Mouse (Mus musculus) adrenal gland, adult 8-10 months (tissue): ENCODE data around the gene Nptxr. TPM values are rescaled to one million over a fixed set of nuclear protein-coding genes. Genes with fewer than 3 reads are reported as not detected.

ENCODE experiments used
- DNase-seq: peaks from one replicate; pipeline ENCODE4 v3.0.0; 2022
- total RNA-seq, 4 experiments: library from RNA; stranded (reverse); gene quantifications; 2 replicates each; pipeline ENCODE4 v1.2.4; 2022

Nptxr gene
- total RNA-seq, 4 experiments from 2014 or later = 6.4 to 11.9 (median 9.4) TPM

DNA sequence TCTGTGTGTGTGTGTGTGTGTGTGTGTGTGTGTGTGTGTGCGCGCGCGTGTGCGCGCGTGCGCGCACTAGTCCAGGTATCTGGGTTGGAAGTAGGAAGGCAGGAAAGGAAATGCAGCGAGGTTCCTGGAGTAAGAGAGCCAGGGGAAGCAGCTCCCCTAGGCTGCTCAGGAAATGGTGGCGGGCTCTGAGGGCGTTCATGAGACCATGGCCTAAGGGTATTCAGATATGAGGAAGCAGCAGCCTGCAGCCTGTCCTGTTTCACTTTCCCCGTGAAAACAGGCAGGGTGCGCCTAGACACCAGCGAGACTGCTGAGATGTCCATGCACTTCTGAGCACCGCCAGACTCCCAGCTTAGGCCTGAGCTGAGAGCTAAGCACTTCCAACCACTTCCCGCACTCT is 52.8 kb downstream of the Nptxr start:
- no peak for DNase-seq

DNA sequence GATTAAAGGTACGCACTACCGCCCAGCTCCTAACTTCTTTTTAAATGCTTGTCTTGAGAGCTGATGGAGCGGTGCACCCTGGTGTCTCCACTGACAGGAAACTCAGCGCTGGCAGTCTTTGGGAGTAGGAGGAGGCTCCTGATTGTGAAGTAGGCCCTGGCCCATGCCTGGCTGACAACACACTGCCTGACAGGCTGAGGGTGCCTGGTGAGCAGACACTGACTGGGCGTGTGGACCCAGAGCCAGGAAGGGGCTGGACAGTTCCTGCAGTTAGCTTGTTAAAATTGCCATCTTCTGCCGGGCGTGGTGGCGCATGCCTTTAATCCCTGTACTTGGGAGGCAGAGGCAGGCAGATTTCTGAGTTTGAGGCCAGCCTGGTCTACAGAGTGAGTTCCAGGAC is 54.3 kb downstream of the Nptxr start:
- DNase-seq = no peak

DNA sequence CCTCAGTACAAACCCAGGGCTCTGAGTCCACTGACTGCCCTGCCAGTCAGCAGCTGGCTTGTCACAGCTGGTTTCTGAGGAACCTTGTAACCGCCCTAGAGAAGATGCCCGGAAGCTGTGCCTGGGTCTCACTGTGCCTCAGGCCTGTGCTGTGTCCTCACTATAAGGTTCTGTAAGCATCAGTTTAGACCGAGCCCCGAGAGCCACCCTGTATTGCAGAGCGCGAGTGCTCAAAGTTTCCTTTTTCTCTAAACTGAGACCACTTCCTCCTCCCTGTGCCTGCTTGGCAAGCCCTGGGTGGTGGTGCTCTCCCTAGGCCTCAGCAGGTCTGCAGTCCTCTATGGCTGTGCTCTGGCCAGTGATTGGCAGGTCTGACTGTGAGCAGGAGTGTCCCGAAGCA is 55.4 kb downstream of the Nptxr start:
- no peak for DNase-seq

DNA sequence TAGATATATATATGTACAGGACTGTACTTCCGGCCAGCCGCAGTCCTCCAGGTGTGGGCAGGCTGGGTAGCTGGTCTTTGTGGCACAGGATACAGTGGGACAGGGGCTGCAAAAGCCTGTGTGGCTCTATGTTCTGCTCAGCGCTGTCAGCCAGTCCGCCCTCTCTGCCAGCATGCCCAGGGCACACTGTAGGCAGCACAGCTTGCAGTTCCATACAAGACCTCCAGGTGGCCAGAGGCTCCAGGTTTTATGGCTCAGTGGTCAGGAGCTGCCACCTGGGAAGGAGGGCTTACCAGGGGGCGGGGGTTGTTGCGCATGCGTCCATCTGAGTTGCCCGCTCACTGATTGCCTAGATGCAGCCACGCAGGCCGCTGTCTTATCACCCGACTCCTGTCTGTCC is 56.6 kb downstream of the Nptxr start:
- DNase-seq = no peak

DNA sequence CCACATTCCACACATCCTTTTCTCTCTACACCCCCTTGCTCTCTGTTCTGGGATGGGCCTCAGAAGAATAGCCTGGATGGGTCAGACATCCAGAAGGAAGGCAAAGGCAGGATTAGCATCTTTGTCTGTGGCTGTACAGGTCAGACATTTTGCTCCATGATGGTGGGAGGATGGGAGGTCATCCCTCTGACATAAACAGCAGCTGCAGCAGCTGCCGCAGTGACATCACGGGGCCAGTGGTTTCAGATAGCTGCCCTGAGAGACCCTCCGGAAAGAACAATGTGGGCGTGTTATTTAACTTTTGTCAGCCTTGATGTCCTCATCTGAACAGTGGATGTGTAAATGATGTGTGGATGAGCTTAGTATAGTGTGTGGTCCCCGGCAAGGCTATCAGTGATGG is 58.7 kb downstream of the Nptxr start:
- no peak for DNase-seq

DNA sequence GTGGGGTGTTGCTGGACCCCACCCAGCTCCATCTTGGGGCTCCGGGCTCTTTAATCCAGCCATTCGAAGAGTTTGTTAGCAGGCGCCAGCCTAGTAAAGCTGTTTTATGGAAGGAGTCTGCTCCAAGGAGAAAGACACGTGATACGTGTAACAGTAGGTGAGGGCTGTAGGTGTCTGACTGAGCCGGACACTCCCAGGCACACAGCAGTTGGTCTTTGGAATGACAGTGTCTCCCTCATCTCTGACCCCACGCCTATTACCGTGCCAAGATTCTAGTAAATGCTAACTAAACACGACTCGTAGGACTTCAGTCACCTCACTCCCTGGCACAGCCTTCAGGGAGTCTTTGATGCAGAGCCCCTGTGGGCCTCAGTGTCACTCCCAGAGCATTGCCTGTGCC is 59.3 kb downstream of the Nptxr start:
- DNase-seq = no peak

DNA sequence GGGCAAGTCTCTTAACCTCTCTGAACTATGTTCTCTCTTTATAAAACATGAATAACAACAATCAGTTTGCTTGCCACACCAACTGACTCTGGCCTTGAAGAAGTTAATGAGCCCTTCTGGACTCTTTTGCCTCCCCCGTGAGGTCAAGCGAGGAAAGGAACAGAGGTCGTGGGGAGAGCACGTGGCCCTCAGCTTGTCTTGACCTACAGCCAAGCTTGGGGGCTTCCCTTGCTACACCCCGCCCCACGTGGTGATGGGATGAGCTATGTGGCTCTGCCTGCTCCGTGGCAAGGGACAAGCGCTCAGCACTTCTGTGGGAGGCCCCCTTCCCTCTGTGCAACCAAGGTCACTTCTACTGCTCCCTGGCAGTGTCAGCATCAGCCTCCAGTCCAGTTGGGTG is 59.8 kb downstream of the Nptxr start:
- DNase-seq = no peak

DNA sequence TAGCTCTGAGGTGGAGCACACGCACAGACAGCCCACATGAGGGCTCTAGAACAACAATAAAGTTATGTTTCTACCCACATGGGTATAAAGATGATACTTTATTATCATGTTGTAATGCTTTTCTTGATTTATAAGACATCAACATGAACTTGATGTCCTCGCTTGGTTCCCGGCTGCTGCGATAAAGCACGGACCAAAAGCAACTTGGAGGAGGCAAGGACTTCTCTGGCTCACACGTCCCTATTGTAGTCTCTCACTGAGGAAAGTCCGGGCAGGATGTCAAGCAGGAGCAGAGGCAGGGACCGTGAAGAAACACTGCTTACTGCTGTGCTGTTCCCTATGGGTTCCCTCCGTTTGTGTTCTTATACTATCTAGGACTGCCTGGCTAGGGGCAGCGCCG is 60.6 kb downstream of the Nptxr start:
- no peak for DNase-seq

DNA sequence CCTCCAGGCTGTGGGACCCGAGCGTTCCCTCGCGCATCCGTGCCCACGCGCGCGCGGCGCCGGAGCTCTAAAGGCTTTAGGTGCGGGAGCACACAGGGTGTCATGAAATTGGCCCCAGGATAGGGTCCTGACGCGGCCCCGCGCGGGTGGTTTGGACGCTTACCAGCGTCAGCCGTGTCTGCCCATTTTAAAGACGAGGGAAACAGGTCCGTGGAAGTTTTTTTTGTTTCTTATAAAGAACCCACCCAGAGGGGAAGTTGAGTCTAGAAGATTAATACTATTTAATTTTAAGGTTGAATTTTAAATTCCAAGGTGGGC is 61.9 kb downstream of the Nptxr start:
- DNase-seq = no peak

DNA sequence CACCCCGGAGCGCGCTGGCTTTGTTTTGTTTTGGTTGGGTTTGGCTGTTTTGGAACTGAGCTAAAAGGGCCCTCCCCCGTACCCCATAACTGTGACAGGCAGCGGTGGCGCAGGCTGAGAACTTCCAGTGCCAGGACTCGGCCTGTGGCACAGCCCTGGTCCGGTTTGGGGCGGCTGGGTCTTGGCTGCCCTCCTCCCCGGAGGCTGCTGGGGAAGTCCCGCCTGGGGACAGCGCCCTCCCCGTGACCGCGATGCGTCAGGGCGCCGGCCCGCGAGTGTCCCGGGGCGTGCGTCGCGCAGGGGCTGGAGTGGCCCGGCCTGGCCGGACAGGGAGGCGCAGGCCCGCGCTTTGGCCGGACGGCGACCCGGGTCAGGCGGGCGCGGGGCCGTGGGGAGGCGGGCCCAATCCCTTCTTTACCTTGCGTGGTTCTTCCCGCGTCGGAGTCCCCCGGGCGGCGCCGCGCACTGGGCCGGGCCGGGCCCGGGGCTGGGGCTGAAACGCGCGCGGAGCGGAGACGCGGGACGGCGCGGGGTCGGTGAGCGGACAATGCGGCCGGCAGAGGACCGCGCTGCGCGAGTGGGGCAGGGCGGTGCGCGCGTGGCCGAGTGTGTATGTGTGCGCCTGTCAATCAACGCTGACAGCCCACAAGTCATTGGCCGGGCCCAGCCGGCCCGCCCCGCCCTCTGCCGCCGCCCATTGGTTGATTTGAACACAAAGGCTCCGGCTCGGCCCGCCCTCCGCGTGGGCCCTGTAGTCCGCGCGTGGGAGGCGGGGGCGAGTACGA is 62.5 kb downstream of the Nptxr start, which contains the start of gene Sun2:
Sun2 (minus strand) TSS at position 616 of the 785 bp plus-strand sequence.
- peak; percentile 83 for DNase-seq

DNA sequence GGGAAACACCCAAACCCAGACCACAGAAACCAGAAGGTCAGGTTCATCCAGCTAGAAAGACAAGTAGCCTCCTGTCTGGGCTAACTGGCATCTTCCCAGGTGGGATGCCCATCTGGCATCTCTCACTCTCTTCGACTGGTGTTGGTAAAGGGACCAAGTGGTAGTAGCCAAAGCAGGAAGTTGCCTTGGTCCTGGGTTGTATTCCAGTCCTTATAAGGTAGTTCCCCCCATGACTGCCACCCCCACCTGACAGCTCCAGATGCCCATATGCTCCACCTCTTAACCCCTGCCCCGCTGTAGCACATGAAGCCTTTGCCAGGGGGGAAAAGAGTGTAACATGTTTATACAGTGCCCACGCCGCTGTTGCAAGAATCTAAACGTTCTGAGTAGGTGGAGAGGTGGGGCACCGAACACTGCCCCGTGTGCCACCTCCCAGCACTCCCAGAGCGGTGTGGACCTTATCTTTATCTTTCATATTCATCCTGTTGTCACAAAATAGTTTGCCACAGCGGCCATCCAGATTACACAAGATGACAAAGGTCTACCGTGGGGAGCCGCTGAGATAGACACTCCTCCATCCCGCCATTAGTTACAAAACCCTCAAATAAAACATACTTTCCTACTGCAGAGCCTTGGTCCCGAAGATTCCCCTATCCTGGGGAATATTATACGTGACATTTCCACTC is 63.2 kb downstream of the Nptxr start:
- no peak for DNase-seq

DNA sequence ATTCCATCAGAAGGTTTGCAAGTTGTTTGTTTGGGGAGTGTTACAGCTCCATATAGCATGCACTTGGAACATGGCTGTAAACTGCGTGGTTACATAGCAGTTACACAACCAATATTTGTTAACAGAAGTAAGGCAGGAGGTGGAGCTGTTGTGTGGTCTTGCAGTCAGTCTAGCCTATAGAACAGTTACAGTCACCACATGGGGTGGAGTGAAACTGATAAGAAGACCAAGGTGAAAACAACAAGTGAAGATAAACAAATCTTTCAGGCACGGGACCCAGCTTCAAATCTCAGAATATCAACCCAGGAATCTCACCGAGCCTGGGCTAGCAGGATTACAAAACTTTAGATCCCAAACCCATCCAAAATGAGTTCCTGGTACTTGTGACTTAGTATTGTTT is 63.8 kb downstream of the Nptxr start:
- DNase-seq = no peak

Other genes starting within 250 kb of the Nptxr start
- 1 to 10 TPM; 1.5 to 6.3 (median 2.7) TPM for gene Dmc1, start 199.7 kb downstream of the Nptxr start, total RNA-seq
- 1 to 10 TPM; 2.8 to 6.2 (median 4.4) TPM for gene Fam227a, start 145.8 kb downstream of the Nptxr start, total RNA-seq
- gene Cby1, start 145.6 kb downstream of the Nptxr start, total RNA-seq = 10 to 100 TPM; 21.7 to 31.1 (median 24.9) TPM
- 100 to 1,000 TPM in 2 of 4 experiments, 10 to 100 TPM in 2; 95.5 to 120 (median 105) TPM for gene Tomm22, start 133.9 kb downstream of the Nptxr start, total RNA-seq
- 10 to 100 TPM; 22.8 to 30.3 (median 25.0) TPM for gene Josd1, start 116.8 kb downstream of the Nptxr start, total RNA-seq
- 10 to 100 TPM; 27.2 to 43.1 (median 32.1) TPM for gene Gtpbp1, start 113.9 kb downstream of the Nptxr start, total RNA-seq
- gene Sun2, start 62.2 kb downstream of the Nptxr start, total RNA-seq = 10 to 100 TPM; 48.3 to 71.4 (median 53.9) TPM
- 10 to 100 TPM; 22.0 to 27.1 (median 23.5) TPM for gene Dnal4, start 26.9 kb downstream of the Nptxr start, total RNA-seq
- 1 to 10 TPM in 3 of 4 experiments, not detected in 1; 1.1 to 2.4 (median 1.6) TPM for gene Npcd, start 29.5 kb upstream of the Nptxr start, total RNA-seq
- gene Cbx6, start 29.9 kb upstream of the Nptxr start, total RNA-seq = 10 to 100 TPM; 55.0 to 88.9 (median 65.5) TPM
- gene Apobec3, start 86.9 kb upstream of the Nptxr start, total RNA-seq = 10 to 100 TPM; 16.1 to 29.3 (median 22.9) TPM
- 10 to 100 TPM; 27.5 to 51.1 (median 40.9) TPM for gene Cbx7, start 166.4 kb upstream of the Nptxr start, total RNA-seq
- 10 to 100 TPM; 42.7 to 52.9 (median 43.2) TPM for gene Pdgfb, start 210.2 kb upstream of the Nptxr start, total RNA-seq